Mouse (Mus musculus) spleen, adult 2 months (tissue): Measurements from ENCODE around the gene Sardh.

Experiments
- CTCF ChIP-seq: fragments of 200-500 bp; IDR thresholded peaks from 2 replicates; pipeline ENCODE4 v1.5.1; 2011; ENCODE audit warnings: mild to moderate bottlenecking, inconsistent platforms; ENCODE audit not compliant: insufficient read depth, insufficient read length, insufficient replicate concordance; ENCODE audit errors: extremely low read depth
- POLR2A ChIP-seq: fragments of 200-500 bp; IDR thresholded peaks from 2 replicates; pipeline ENCODE4 v1.6.1; 2011; ENCODE audit warnings: low read depth, low read length, inconsistent platforms

- peak; percentile 93; the same call in 1 of the 2 replicates for TF ChIP-seq CTCF
- no peak for TF ChIP-seq POLR2A
Measured at GRCm38 (mm10) chr2:27237342-27237741, 10.8 kb downstream of the Sardh start.
